Mouse (Mus musculus) CH12F3 (cell line): ENCODE data around the gene Cyp26b1.

ENCODE experiments used
- in situ Hi-C: fragments of 300-500 bp; cut with MboI; formaldehyde crosslinking; loops from 2 replicates; pipeline ENCODE4 v1.14.3; 2020; ENCODE audit warnings: low sequenced_read_pairs

Cyp26b1 gene

DNA sequence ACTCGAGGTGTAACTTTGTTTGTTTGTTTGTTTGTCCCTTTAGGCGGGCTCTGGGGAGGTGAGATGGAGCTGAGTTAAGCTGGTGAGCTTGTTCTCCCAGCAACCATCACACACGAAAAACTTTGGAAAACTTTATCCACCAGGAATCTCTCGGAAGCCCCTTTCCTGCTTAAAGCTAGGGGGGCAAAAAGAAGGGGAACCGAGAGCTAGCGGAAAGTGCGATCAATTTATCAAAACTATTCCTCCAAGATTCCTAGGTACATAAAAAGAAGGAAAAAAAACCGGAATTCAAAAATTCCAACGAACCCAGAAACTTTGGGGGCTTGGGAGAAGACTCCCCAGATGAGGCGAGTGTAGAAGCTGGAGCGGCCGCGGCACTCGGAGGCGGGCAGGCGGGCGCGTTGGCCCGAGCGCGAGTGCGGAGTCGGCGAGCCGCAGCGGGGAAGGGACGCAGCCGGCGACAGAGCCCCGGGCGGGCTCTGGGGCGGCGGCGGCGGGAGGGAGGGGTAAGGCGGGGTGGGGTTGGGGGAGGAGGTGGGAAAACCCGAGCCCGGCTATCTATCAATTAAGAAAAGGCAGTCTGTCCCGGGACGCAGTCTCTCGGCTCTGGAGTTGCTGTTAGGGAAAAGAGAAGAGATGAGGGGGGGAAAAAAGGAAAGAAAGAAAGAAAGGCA lies 5.3 kb downstream of the Cyp26b1 start:
- in situ Hi-C loops: no loop called here

DNA sequence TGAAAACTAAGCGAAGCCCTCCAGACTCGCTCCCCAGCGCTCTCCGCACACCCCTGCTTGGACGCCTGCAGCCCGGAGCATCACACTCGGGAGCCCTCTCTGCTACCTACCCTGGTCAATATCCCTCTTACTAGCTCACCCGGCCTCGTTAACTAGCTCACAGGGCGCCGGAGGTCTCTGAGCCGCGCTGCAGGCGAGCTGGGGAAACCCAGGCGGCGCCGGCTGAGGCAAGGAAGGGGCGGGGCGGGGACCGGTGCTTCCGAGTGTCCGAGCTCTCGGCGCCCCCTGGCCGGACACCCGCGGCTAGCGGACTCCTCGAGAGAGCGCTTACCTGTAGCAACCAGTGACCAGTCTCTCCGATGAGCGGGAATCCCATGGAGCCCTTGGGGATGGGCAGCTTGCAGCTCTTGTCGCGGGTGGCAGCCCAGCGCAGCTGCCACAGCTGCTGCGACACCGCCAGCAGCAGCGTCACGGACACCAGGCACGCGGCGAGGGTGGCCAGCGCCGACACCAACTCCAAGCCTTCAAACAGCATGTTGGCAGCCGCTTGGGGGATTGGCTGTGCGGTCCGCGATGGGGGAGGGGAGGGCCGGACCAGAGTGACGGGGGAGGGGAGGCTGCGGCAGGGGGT lies 6.1 kb downstream of the Cyp26b1 start:
- in situ Hi-C loops: no loop called here

GRCm38 (mm10) chr6:84586551-84587200 lies 7.0 kb downstream of the Cyp26b1 start:
- in situ Hi-C loops: no loop called here

- in situ Hi-C loops: no loop called here
Observed at GRCm38 (mm10) chr6:84585686-84586300, 7.9 kb downstream of the Cyp26b1 start.

DNA sequence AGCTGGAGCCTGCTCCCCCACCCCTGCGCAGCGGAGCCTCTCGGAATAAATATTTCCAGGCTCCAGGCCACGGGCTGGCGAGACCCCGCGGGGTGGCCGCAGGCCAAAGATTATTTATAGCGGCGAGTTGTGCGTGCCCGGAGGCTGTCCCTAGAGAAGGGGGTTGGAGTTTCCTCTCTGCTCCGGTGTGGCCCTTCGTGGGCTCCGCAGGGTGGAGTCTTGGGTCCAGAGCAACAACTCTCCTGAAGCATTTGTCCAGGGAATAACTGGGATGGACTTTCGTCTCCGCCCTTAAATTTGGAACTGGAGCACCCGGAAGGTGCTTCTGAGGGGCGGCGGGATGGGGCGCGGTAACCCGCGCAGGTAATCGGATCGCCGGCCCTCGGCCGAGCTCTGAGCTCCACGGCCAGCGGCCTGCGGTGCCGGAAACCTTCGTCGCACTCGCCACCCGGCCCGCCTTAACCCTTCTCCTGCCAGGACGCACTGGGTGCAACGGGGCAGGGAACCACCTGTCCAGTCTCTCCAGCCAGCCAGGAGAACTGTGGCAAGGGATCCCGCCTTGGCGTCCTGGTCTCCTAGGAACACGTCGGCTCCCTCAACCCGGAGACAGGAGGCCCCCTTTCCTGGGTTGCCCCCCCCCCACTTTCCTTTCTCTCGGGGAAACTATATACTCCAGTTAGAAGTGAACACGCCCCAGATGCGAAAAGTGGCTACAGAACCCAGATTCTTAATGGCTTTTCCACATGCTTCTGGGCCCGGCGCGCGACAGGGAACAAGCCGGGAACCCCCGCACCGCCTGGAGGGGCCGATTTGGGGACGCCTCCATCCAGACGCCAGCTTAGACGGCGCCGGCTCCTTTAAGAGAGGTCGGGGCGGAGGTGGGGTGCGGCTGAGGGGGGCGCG lies 8.7 kb downstream of the Cyp26b1 start:
- in situ Hi-C loops: no loop called here

DNA sequence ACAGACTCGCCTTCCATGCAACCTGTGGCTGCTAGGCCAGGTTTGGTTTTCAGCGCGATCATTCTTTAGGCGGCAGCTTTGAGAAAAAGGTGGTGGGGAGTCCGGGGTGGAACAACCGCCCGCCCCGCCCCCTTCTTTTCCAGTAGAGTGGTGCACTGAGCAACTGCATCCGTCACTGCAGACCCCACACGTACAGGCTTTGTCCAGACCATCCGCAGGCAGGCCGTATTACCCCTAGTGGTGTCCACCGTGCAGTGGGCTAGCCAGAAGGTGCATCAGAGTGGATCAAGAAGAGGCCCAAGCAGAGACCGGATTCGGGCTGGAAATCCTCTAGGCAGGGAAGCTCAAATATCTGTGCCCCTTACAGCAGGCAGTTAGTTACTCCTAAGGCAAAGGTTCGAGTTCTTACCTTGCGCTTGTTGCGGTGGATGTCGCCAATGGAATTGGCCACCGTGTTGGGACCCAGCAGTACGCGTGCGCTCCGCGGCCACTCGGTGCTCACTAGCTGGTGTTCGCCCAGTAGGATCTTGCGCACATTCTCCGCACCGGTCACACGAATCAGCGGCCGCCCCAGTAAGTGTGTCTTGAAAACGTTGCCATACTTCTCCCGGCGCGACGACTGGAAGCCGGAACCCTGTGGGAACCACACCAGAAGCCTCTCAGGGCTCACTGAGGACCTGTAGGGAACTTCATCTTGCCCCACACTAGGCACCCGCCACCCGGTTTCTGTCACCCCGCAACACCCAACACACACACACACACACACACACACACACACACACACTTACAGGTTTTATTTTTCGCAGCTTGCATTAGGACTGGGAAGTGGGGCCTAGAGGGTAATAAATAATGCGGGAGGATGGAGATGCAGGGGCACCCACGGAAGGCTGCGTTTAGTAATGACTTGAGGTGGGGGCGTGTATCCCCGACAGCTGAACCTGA lies 9.6 kb downstream of the Cyp26b1 start:
- in situ Hi-C loops: no loop called here

GRCm38 (mm10) chr6:84583371-84583770 lies 10.3 kb downstream of the Cyp26b1 start:
- in situ Hi-C loops: no loop called here

- in situ Hi-C loops: no loop called here
Observed at GRCm38 (mm10) chr6:84582826-84583225, 10.9 kb downstream of the Cyp26b1 start.

- in situ Hi-C loops: no loop called here
Observed at GRCm38 (mm10) chr6:84581833-84582445, 11.8 kb downstream of the Cyp26b1 start.

DNA sequence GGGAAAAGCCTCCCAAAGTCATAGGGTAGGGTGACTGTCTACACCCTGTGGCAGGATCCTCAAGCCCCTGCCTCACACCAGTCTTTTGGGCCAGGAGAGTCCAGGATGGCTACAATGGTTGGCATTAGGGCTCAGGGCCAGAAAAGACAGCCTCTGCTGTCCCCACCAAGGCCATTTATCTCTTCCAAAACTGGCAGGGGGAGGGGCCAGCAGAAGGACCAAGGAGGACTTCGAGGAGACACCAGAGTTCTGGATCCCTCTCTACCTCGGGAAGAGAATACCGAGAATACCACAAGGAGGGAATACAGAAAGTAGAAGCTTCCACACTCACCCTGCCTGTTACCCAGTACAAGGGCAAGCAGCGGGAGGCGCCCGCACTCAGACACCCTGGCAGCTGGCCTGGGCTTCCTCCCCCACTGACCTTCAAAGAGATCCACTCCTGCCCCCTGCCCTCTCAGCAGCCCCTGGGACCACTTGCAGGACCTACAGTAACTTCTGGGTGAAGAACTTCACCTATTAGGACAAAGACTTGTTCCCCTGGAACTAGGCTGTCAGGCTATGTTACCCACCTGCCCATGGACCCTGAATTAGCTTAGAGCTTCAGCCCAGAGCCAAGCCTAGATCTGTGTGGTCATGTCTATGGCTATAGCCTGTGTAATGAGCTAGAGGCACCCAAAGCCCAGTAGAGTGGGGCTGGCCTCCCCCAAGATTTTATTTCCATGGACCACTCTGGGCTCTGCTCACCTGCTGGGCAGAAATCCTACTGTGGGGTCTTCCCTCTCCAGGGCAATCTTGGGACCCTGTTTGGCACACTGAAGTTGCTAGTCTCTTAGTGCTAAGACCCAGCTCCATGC lies 12.5 kb downstream of the Cyp26b1 start:
- in situ Hi-C loops: no loop called here

DNA sequence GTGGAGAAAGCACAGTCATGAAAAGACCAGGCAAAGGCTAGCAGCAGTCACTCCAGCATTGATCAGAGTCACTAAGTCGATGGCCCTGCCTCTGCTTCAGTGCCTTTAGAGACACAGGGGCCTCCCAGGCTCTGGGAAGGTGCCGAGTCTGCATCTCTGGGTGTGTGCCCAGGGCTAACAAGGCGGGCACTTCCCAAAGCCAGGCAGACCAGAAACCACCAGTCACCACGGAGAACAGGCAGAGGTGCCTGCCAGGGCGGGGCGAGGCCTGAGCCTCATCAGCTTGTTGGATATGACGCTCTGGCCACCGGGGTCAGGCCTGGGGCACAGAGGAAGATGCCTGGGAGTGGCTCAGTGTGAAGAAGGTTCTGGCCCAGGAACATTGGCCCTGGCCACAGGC lies 14.2 kb downstream of the Cyp26b1 start:
- in situ Hi-C loops: no loop called here

DNA sequence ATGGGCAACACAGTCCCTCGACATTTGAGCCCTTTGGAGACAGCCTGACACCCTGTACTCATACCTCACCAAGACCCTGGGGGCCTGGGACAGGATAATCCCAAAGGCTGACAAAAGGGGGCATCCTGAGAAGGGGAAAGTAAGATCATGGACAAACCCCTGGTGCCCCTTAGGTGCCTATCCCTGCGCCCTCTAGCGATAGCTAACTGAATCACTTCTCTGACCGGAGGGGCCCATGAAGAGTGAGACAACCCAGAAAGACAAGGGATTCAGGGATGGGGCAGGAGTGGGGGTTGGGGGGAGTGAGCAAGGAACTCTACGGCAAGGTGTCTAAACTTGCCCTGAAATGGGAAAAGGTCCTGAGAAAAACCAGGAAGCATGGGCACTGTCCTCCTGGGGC lies 14.8 kb downstream of the Cyp26b1 start:
- in situ Hi-C loops: no loop called here

- in situ Hi-C loops: no loop called here
Observed at GRCm38 (mm10) chr6:84577898-84578297, 15.8 kb downstream of the Cyp26b1 start.

GRCm38 (mm10) chr6:84573905-84574660 lies 19.6 kb downstream of the Cyp26b1 start:
- in situ Hi-C loops: no loop called here

GRCm38 (mm10) chr6:84570039-84570438 lies 23.7 kb downstream of the Cyp26b1 start:
- in situ Hi-C loops: no loop called here

DNA sequence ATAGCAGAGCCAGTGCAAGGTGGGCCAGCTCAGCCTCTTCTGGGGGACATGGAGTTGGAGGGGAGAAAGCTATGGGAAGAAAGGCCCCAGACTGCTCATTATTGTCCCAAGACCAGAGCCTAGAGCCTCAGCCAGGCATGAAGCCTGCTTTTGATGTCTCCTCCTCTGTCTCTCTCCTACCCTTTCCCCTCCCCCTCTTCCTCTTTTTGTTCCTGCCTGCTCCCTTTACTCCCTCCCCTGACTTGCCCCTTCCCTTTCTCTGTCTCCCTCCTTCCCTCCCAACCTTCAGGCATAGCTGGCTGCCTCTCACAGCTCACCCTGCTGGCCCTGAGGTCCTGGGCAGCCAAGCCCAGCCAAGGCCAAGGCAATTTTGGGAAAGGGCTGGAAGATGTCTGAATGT lies 24.1 kb downstream of the Cyp26b1 start:
- in situ Hi-C loops: no loop called here

GRCm38 (mm10) chr6:84568880-84569279 lies 24.8 kb downstream of the Cyp26b1 start:
- in situ Hi-C loops: no loop called here

GRCm38 (mm10) chr6:84567696-84568095 lies 26.0 kb downstream of the Cyp26b1 start:
- in situ Hi-C loops: no loop called here
